Mouse (Mus musculus) neural tube, embryonic 14.5 days (tissue): Measurements from ENCODE around the gene Ift81. TPM values are rescaled to one million over a fixed set of nuclear protein-coding genes. Genes with fewer than 3 reads are reported as not detected.

Experiments
- ATAC-seq: fragments of 200-750 bp; cut with Nextera tagmentation; 2 replicates; pipeline ENCODE4 v1.8.0; 2017; ENCODE audit warnings: low read depth, mild to moderate bottlenecking, moderate TSS enrichment, moderate library complexity
- H3K27ac ChIP-seq: fragments of 300-500 bp; sonication (generic); 2 replicates; pipeline ENCODE4 v1.5.1; 2014; ENCODE audit warnings: low read depth, mild to moderate bottlenecking, control low read depth, low read length, moderate library complexity, mixed read lengths
- H3K27me3 ChIP-seq: fragments of 300-500 bp; sonication (generic); 2 replicates; pipeline ENCODE4 v1.6.1; 2014; ENCODE audit warnings: low read length; ENCODE audit not compliant: control insufficient read depth, insufficient read depth
- H3K36me3 ChIP-seq: fragments of 300-500 bp; sonication (generic); 2 replicates; pipeline ENCODE4 v1.6.1; 2014; ENCODE audit warnings: low read length, mixed read lengths; ENCODE audit not compliant: control insufficient read depth, insufficient read depth
- H3K4me1 ChIP-seq: fragments of 300-500 bp; sonication (generic); 2 replicates; pipeline ENCODE4 v1.6.1; 2014; ENCODE audit warnings: low read length; ENCODE audit not compliant: control insufficient read depth, insufficient read depth
- H3K4me2 ChIP-seq: fragments of 300-500 bp; sonication (generic); 2 replicates; pipeline ENCODE4 v1.6.1; 2014; ENCODE audit warnings: mild to moderate bottlenecking, low read depth, low read length, control low read depth
- H3K4me3 ChIP-seq: fragments of 300-500 bp; sonication (generic); 2 replicates; pipeline ENCODE4 v1.5.1; 2014; ENCODE audit warnings: low read depth, low read length, control low read depth, mixed read lengths
- H3K9ac ChIP-seq: fragments of 300-500 bp; sonication (generic); replicated peaks from 2 replicates; pipeline ENCODE4 v1.6.1; 2014; ENCODE audit warnings: low read depth, mild to moderate bottlenecking, control low read depth, low read length, mixed read lengths
- H3K9me3 ChIP-seq: fragments of 300-500 bp; sonication (generic); 2 replicates; pipeline ENCODE4 v1.6.1; 2016; ENCODE audit warnings: low read length; ENCODE audit not compliant: control insufficient read depth
- WGBS: fragments of 180-500 bp; shearing (Covaris S2); extraction: QIAGEN DNeasy Blood & Tissue Kit; methylation state at CpG from one replicate; pipeline ENCODE4 v1.1.7; 2014; 5-methylcytosine and 5-hydroxymethylcytosine counted together
- polyA plus RNA-seq: library from polyadenylated mRNA; unstranded; fragments of >200 nt; fragmentation: Nextera tagmentation; extraction: Ambion mirVana; gene quantifications from 2 replicates; pipeline ENCODE4 v1.2.1, GENCODE M21; 2014

Gene Ift81
- polyA plus RNA-seq: 55.4 and 68.6 TPM in 2 replicates

- peak; percentile 96 for ATAC-seq
- WGBS: 1% methylated on average over 67 of the region's 67 CpGs
- H3K27ac ChIP-seq: peak within 1 kb of the TSS; percentile 92
Observed at GRCm38 (mm10) chr5:122613908-122614732, at the start of gene Ift81. TSS of gene Ift81 (minus strand) at chr5:122614518.

GRCm38 (mm10) chr5:122662501-122662900 is 48.2 kb upstream of the Ift81 start:
- Histone ChIP-seq H3K9me3 (no peaks in the 10 kb centered on the region), H3K36me3 (no peaks in the 10 kb centered on the region), H3K27ac (no peak overlapping the region), H3K4me2 (no peak overlapping the region), H3K4me3 (no peak overlapping the region), H3K4me1 (no peaks in the 10 kb centered on the region), H3K27me3 (no peaks in the 10 kb centered on the region), H3K9ac (no peak overlapping the region)
- no peak for ATAC-seq
- 95% methylated on average over 6 of the region's 6 CpGs for WGBS

More at GRCm38 (mm10) chr5:122613908-122614732, at the start of gene Ift81:
- Histone ChIP-seq H3K9ac (peak within 1 kb of the TSS; percentile 87), H3K36me3 (no peaks in the 10 kb centered on the region), H3K27me3 (no peaks in the 10 kb centered on the region; the same call in 1 of the 2 replicates), H3K4me1 (0 out of 2 replicates have a peak, but pooled peaks cover 3% of the 10 kb centered on the region), H3K9me3 (no peaks in the 10 kb centered on the region), H3K4me3 (peak within 1 kb of the TSS; percentile 88), H3K4me2 (peak within 1 kb of the TSS; percentile 64)

- no peak overlapping the region for H3K4me3 ChIP-seq
- no peaks in the 10 kb centered on the region for H3K9me3 ChIP-seq
- 77% methylated on average over 12 of the region's 12 CpGs for WGBS
- H3K27me3 ChIP-seq: no peaks in the 10 kb centered on the region
- no peak for ATAC-seq
- no peak overlapping the region for H3K27ac ChIP-seq
- no peaks in the 10 kb centered on the region for H3K36me3 ChIP-seq
- no peak overlapping the region for H3K9ac ChIP-seq
- no peak overlapping the region for H3K4me2 ChIP-seq
- peaks cover 21% of the 10 kb centered on the region for H3K4me1 ChIP-seq
Observed at GRCm38 (mm10) chr5:122656808-122657207, 42.5 kb upstream of the Ift81 start.

DNA sequence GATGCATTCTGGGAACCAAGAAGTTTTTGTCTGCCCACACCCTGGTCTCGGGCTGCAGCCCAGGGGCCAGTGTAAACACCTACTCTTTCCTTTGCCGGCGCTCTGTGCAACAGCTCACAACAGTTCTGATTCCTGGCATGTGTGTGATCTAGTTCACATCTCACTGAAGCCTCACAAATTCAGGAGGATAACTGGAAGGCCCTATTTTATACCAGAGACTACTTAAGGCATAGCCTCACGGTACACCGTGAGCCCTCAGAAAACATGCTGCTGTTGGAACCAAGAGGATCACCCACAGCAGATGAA is 39.9 kb upstream of the Ift81 start:
- Histone ChIP-seq H3K27ac (peak overlapping the region; percentile 79), H3K4me1 (peaks cover 21% of the 10 kb centered on the region), H3K36me3 (no peaks in the 10 kb centered on the region), H3K9me3 (no peaks in the 10 kb centered on the region), H3K4me3 (no peak overlapping the region), H3K4me2 (no peak overlapping the region), H3K27me3 (no peaks in the 10 kb centered on the region), H3K9ac (no peak overlapping the region)
- WGBS: 43% methylated on average over 5 of the region's 5 CpGs
- peak; percentile 46; the same call in 1 of the 2 replicates for ATAC-seq

GRCm38 (mm10) chr5:122653446-122654267 is 39.3 kb upstream of the Ift81 start:
- Histone ChIP-seq H3K4me1 (peaks cover 21% of the 10 kb centered on the region), H3K27ac (peak overlapping the region; percentile 79), H3K4me3 (no peak overlapping the region), H3K4me2 (no peak overlapping the region), H3K27me3 (no peaks in the 10 kb centered on the region), H3K9ac (no peak overlapping the region; the same call in 1 of the 2 replicates), H3K9me3 (no peaks in the 10 kb centered on the region), H3K36me3 (no peaks in the 10 kb centered on the region)
- 17% methylated on average over 15 of the region's 15 CpGs for WGBS
- peak; percentile 75; the same call in 1 of the 2 replicates for ATAC-seq

GRCm38 (mm10) chr5:122653112-122653445 is 38.8 kb upstream of the Ift81 start:
- Histone ChIP-seq H3K4me3 (no peak overlapping the region), H3K9ac (no peak overlapping the region), H3K4me1 (peaks cover 21% of the 10 kb centered on the region), H3K27me3 (no peaks in the 10 kb centered on the region), H3K4me2 (no peak overlapping the region), H3K9me3 (no peaks in the 10 kb centered on the region), H3K27ac (peak overlapping the region; percentile 79), H3K36me3 (no peaks in the 10 kb centered on the region)
- 34% methylated on average over 10 of the region's 10 CpGs for WGBS
- ATAC-seq: no peak

- Histone ChIP-seq H3K4me2 (no peak overlapping the region), H3K4me3 (no peak overlapping the region), H3K9ac (no peak overlapping the region), H3K27ac (peak overlapping the region; percentile 79), H3K36me3 (no peaks in the 10 kb centered on the region), H3K4me1 (peaks cover 21% of the 10 kb centered on the region), H3K9me3 (no peaks in the 10 kb centered on the region), H3K27me3 (no peaks in the 10 kb centered on the region)
- ATAC-seq: no peak
- WGBS: 84% methylated on average over 7 of the region's 7 CpGs
Observed at GRCm38 (mm10) chr5:122652506-122652905, 38.2 kb upstream of the Ift81 start.

- Histone ChIP-seq H3K9me3 (no peaks in the 10 kb centered on the region), H3K4me2 (no peak overlapping the region), H3K4me3 (no peak overlapping the region), H3K9ac (no peak overlapping the region), H3K27ac (no peak overlapping the region), H3K27me3 (no peaks in the 10 kb centered on the region), H3K36me3 (no peaks in the 10 kb centered on the region), H3K4me1 (peaks cover 21% of the 10 kb centered on the region)
- 92% methylated on average over 8 of the region's 8 CpGs for WGBS
- no peak for ATAC-seq
Observed at GRCm38 (mm10) chr5:122650100-122650499, 35.8 kb upstream of the Ift81 start.

DNA sequence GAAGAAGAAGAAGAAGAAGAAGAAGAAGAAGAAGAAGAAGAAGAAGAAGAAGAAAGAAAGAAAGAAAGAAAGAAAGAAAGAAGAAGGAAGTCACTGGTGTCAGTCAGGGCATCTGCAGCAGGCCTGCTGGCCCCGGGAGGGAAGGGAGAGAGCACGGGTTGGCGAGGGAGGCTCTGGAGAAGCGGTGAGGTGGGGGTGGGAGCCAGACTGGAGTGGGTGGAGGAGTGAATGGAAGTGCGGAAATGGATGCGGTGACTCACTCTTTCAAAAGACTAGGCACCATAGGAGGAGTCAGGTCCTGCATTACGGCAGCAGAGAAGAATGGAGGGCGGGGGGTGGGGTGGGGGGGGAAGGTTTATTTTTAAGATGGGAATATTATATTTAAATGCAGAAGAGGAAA is 34.9 kb upstream of the Ift81 start:
- WGBS: 78% methylated on average over 8 of the region's 8 CpGs
- peaks cover 22% of the 10 kb centered on the region for H3K4me1 ChIP-seq
- no peak overlapping the region for H3K9ac ChIP-seq
- H3K4me2 ChIP-seq: no peak overlapping the region
- H3K4me3 ChIP-seq: no peak overlapping the region
- no peaks in the 10 kb centered on the region for H3K27me3 ChIP-seq
- ATAC-seq: no peak
- H3K9me3 ChIP-seq: no peaks in the 10 kb centered on the region
- H3K27ac ChIP-seq: no peak overlapping the region
- H3K36me3 ChIP-seq: no peaks in the 10 kb centered on the region
